In genomic region chr8:85555181-85556145, GRCm38 (mm10) we compare ENCODE assay signal across 7 mouse cellular contexts. TPM values are rescaled to one million over a fixed set of nuclear protein-coding genes. Genes with fewer than 3 reads are reported as not detected.
DNase-seq lines count a peak whose midpoint lies in the region; ATAC-seq lines count a peak whose summit lies in the region.

TSS of gene Dnaja2 (minus strand) at chr8:85555344.

- peak; percentile 70 for ATAC-seq in inflammation-experienced regulatory T-cells, adult 6 months
- peak; percentile 79 for ATAC-seq in megakaryocyte-erythroid progenitor cell, adult 5-6 weeks (replicated peaks; ENCODE audit: low FRiP score, low TSS enrichment, poor library complexity, severe bottlenecking)

- intact Hi-C loops in gastrocnemius, postnatal 14 days (cut with DNase I; ENCODE audit: low total_unique reads), result no loop called here
- intact Hi-C loops in left cerebral cortex, postnatal 10 days (cut with DNase I), result loop anchor here (10.0 kb wide), 1 partner anchor 109 kb away; no protein-coding TSS in a partner anchor

- DNase-seq in adrenal gland, adult (ENCODE audit: inconsistent age in 2 of 2, low spot score in 1 of 2), result peak; percentile 91 to 97
- DNase-seq in embryo, embryonic 10 days (ENCODE audit: low spot score), result peak; percentile 92
- peak; percentile 90 for DNase-seq in gastrocnemius, postnatal 14 days
- peak; percentile 86 to 95 for DNase-seq in left cerebral cortex, postnatal 10 days (ENCODE audit: extremely low spot score in 1 of 2, low spot score in 2 of 2)
- DNase-seq in right cerebral cortex, postnatal 4 days, result peak; percentile 93

RNA-seq across cellular contexts. Expression of gene Dnaja2, which starts in this region (rescaled TPM):
- total RNA-seq in gastrocnemius, postnatal 14 days (2021), result 100 to 1,000 TPM; 177 to 178 TPM
- polyA plus RNA-seq in inflammation-experienced regulatory T-cells, adult 6 months (2017; shearing (Covaris generic)), result 100 to 1,000 TPM; 155 to 203 (median 157) TPM
- 100 to 1,000 TPM; 168 to 184 TPM for total RNA-seq in left cerebral cortex, postnatal 10 days (2021)
- total RNA-seq in megakaryocyte-erythroid progenitor cell, adult 5-6 weeks (2014; fragmentation: Nextera tagmentation), result 100 and 115 TPM in 2 replicates
- 139 and 165 TPM in 2 replicates for total RNA-seq in megakaryocyte-erythroid progenitor cell, adult 5-6 weeks (2017)

Comparison
In these comparisons a context has a peak if more than half of its experiments do, and no peak if none do; other contexts are left out.
1. Peak in every context shown above with its lines: DNase-seq and ATAC-seq.